In the genomic region with DNA sequence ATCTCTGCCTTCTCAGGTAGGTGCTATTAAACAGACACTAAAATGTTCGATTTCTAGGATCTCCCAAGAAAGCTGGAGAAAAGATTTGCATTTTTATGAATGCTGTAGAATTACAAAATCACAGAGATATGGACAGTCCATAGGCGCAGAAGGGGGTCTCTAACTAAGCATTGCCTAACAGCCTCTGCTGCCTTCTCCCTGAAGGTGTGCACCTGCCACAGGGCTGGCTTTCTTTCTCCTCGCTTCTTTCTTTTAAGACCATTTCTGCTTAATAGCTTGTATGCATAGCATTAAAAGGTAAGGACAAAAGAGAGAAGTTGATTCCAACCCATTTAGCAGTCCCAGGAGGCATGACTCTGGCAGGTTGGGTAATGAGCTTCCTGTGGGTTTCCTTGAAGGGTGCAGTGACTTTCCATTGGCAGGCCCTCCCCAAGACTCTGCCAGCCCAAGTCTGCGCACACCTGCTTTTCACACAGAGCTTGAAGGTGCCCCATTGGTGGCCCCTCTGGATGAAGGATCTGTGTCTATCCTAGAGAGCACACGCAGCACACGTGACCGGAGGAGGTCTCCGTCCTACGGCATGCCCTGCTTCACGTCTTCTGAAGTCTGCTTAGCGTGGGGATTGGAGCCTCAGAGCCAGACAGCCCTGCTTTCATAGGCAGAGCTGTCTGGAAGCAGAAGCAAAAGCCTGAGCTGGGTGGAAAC, we compare ENCODE assay signal across 11 mouse cellular contexts.
A peak's percentile ranks its signal among the peaks of the same experiment; 100 is the strongest.
DNase-seq lines count a peak whose midpoint lies in the region; ATAC-seq and TF ChIP-seq lines count a peak whose summit lies in the region.
"Had no signal": no experiment of that assay in that cellular context is flagged by ENCODE, and none has a peak within 500 bp of the region (broad histone marks: within the 10 kb centered on the region; RNA-seq: fewer than 3 reads in every experiment).

No protein-coding gene starts in this region.

- H3K9ac ChIP-seq in forebrain, postnatal 0 days = no peak overlapping the region
- H3K9ac ChIP-seq in stomach, postnatal 0 days (ENCODE audit: low read length) = no peak overlapping the region

- H3K36me3 ChIP-seq in forebrain, postnatal 0 days (ENCODE audit: insufficient read depth) = no peaks in the 10 kb centered on the region
- H3K36me3 ChIP-seq in stomach, postnatal 0 days (ENCODE audit: control insufficient read depth, insufficient read depth, low read length) = no peaks in the 10 kb centered on the region

- H3K9me3 ChIP-seq in forebrain, postnatal 0 days (ENCODE audit: low read length) = no peaks in the 10 kb centered on the region
- no peaks in the 10 kb centered on the region for H3K9me3 ChIP-seq in stomach, postnatal 0 days (ENCODE audit: control insufficient read depth, low read length)

- WGBS in forebrain, postnatal 0 days = 53% methylated on average over 11 of the region's 11 CpGs
- WGBS in stomach, postnatal 0 days = 70% methylated on average over 11 of the region's 11 CpGs

- no peak for DNase-seq in layer of hippocampus, adult 2 months (ENCODE audit: low spot score in 2 of 2)
- DNase-seq in layer of hippocampus, postnatal 25 days (ENCODE audit: extremely low spot score in 1 of 2, low spot score in 1 of 2) = no peak
- peak; percentile 57 for DNase-seq in T-cell, adult 2 months (ENCODE audit: low spot score)
- no peak for DNase-seq in forebrain, postnatal 0 days
- no peak for DNase-seq in stomach, postnatal 0 days (ENCODE audit: low spot score)
- no peak for DNase-seq in urinary bladder, adult 18-20 months (ENCODE audit: low spot score in 2 of 2)
- DNase-seq in lung, postnatal 25 days (ENCODE audit: low spot score) = no peak
- no peak for DNase-seq in gastrocnemius, postnatal 10 days

- TF ChIP-seq EP300 in stomach, postnatal 0 days (optimal IDR thresholded peaks at IDR 0.05) = no peak

- ATAC-seq in forebrain, postnatal 0 days = peak; percentile 67
- peak; percentile 42; the same call in 1 of the 2 replicates for ATAC-seq in stomach, postnatal 0 days (ENCODE audit: low FRiP score, low TSS enrichment)
- ATAC-seq: Patski had no signal

- H3K27me3 ChIP-seq in forebrain, postnatal 0 days (ENCODE audit: insufficient read depth, low read length) = no peaks in the 10 kb centered on the region
- H3K27me3 ChIP-seq in stomach, postnatal 0 days (ENCODE audit: control insufficient read depth, insufficient read depth, low read length) = no peaks in the 10 kb centered on the region
- H3K27me3 ChIP-seq: Patski had no signal

- no peak overlapping the region for H3K4me3 ChIP-seq in layer of hippocampus, adult 2 months
- H3K4me3 ChIP-seq in forebrain, postnatal 0 days (ENCODE audit: low read depth, low read length) = no peak overlapping the region
- H3K4me3 ChIP-seq in stomach, postnatal 0 days (ENCODE audit: low read depth, low read length) = no peak overlapping the region
- H3K4me3 ChIP-seq: erythroblast, embryonic 14.5 days had no signal

- H3K27ac ChIP-seq in layer of hippocampus, adult 2 months = peak overlapping the region; percentile 28; the same call in 1 of the 2 replicates
- peak overlapping the region; percentile 29; the same call in 1 of the 2 replicates for H3K27ac ChIP-seq in forebrain, postnatal 0 days (ENCODE audit: low read depth, low read length)
- H3K27ac ChIP-seq in stomach, postnatal 0 days (replicated peaks) = no peak overlapping the region; the same call in 1 of the 2 replicates

- TF ChIP-seq CTCF in layer of hippocampus, adult 2 months (conservative IDR thresholded peaks at IDR 0.05) = no peak
- TF ChIP-seq CTCF in forebrain, postnatal 0 days (IDR thresholded peaks at IDR 0.05; ENCODE audit: low read depth) = no peak
- no peak for TF ChIP-seq CTCF in stomach, postnatal 0 days (IDR thresholded peaks at IDR 0.05; ENCODE audit: low read depth)

- no peak overlapping the region for H3K4me2 ChIP-seq in forebrain, postnatal 0 days (ENCODE audit: low read depth)
- H3K4me2 ChIP-seq in stomach, postnatal 0 days (replicated peaks; ENCODE audit: low read depth) = no peak overlapping the region
- H3K4me2 ChIP-seq: liver, embryonic 11.5 days had no signal

- H3K4me1 ChIP-seq in forebrain, postnatal 0 days (ENCODE audit: insufficient read depth) = peaks cover 7% of the 10 kb centered on the region; the same call in 1 of the 2 replicates
- H3K4me1 ChIP-seq in stomach, postnatal 0 days (replicated peaks; ENCODE audit: control insufficient read depth, insufficient read depth) = no peaks in the 10 kb centered on the region
